Mouse (Mus musculus) G1E-ER4 (cell line): Measurements from ENCODE around the gene Gpx3. TPM values are rescaled to one million over a fixed set of nuclear protein-coding genes. Genes with fewer than 3 reads are reported as not detected.

Source experiments
- GATA1 ChIP-seq: IDR thresholded peaks from one replicate; pipeline ENCODE4 v1.8.0; 2012; ENCODE audit warnings: low read length, inconsistent platforms
- polyA plus RNA-seq: library from polyadenylated mRNA; stranded (reverse); fragments of >175 nt; gene quantifications from 2 replicates; pipeline ENCODE4 v1.2.3, GENCODE M21; 2012

The Gpx3 gene
- polyA plus RNA-seq, 1 experiment, result not detected

DNA sequence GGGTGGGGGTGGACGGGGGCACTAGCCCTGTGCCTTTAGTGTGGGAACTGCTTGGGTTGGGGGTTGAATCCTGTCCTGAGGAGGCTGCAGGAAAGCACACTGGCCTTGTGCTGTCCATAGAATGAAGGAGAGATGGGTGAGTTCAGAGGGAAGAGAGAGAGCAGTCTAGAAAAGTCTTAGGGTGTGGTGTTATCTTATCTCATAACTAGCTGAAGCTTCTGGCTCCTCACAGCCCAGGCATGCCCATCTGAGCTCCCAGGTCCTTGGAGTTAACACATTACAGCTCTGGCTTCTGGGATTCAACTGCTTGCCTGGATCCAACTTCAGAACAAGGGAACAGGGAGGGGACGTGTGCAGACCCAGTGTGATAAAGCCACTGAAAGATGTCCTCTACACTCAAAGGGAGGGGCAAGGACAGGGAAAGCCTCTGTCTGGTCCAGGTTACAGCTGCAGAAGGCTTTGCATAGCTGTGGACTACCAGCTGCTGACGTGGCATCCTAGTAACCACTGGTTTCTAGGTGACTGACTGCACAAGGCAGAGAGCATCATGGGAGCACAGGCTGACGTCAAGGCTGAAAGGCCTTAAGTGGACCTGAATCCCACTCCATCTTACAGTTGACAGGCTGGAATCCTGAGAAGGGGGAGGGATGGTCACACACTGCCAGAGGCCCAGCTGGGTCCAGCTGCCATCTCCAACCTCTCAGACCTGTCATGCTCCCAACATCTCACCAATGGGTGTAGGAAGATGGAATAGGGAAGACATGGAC is 1.9 kb downstream of the Gpx3 start:
- no peak for TF ChIP-seq GATA1

DNA sequence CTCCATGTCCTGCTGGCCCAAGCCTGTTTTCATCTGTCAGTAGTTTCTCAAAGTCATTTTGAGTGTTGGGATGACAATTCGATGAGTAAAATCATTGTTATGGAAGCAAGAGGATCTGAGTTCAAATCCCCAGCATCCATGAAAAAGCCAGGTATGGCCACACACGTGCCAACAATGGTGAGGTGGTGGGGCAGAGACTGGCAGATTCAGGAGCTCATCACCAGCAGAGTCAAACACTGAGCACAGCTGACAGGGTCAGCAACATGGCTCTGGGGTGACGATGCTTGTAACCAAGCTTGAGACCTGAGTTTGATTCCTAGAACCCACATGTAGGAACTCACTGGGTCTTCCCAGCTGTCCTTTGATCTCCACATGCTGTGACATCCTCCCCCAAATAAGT is 2.8 kb downstream of the Gpx3 start:
- TF ChIP-seq GATA1, result no peak

DNA sequence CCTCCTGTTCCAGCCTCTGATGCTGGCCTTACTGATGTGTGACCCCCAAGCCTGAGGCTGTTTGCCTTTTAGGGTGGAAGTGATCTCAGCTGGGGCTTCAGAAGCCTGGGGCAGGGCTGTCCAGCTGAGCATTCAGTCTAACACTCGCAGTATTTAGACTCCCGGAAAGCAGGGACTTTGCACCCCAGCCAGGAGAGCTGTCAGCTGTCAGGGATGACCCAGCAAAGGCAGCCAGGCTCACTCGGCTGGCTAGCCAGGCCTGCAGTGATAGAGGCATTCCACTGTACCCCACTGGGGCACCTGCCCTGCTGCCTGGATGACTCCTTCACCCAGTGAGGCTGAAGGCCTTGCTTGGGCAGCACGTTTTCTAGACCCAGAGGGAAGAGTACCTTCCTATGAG is 3.7 kb downstream of the Gpx3 start:
- no peak for TF ChIP-seq GATA1

DNA sequence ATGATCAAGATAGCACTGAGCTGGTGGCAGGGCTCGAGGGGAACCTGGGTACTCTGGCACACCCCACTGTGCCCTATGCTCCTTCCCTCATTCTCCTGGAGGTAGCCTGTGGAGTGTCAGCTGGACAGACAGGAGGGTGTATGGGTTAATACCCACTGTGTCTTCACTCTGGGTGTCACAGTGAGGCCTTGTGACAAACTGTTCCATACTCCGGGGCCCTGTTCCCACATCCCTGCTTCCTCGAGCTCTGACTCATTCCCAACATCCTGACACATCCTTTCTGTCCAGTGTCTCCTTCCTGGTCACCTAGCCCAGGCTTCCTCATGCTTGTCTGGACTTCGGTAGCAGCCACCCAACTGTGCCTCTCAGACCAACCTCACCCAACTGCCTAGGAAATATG is 4.2 kb downstream of the Gpx3 start:
- no peak for TF ChIP-seq GATA1

DNA sequence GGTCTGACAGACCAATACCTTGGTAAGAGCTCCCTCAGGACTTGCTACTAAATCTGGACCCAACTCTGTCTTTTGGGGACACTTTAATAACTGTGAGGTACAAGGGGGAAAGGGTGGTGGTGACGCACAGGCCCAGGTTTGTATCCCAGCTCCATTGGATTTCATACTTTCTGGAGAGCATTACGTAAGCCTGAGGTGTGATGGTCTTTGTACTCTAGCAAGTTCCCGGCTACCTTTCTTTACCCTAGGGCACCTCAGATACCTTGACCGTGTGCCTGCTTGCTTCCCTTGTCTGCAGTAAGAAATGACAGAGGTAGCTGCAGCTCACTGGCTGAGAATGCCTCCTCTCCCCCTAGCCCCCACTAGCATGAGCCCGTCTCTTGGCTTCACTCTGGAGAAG is 5.0 kb downstream of the Gpx3 start:
- TF ChIP-seq GATA1, result no peak

DNA sequence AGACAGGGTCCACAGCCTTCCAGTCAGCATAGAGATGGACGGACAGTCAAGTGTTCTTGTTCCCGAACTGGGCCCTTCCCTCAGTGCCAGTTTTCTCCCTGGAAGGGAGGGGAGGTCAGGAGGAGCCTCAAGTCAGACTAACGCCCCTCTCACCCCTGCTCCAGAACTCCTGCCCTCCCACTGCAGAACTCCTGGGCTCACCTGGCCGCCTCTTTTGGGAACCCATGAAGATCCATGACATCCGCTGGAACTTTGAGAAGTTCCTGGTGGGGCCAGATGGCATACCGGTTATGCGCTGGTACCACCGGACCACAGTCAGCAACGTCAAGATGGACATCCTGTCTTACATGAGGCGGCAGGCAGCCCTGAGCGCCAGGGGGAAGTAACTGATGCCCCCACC is 7.0 kb downstream of the Gpx3 start:
- no peak for TF ChIP-seq GATA1

DNA sequence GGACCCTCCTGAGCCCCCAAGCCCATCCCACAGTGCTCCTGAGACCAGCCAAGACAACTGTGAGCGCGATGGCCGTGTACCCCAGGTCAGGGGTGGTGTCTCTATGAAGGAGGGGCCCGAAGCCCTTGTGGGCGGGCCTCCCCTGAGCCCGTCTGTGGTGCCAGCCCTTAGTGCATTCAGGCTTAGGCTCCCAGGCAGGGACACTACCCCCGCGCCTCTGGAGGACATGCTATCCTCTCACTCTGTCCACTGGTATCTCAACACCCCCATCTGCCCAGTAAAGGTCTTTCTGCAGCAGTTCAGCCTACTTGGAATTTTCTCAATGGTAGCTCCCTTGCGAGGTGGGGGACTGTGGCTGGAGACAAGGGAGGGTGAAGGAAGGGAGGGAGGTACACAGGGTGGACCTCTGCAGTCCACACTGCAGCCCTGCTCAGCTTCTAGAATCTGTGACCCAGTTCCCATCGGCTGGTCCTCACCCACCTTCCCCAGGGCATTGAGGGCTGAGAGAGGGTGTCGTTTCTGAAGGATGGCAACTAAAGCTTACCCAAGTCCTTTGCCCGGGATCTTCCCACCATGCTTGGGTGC is 7.9 kb downstream of the Gpx3 start:
- no peak for TF ChIP-seq GATA1

DNA sequence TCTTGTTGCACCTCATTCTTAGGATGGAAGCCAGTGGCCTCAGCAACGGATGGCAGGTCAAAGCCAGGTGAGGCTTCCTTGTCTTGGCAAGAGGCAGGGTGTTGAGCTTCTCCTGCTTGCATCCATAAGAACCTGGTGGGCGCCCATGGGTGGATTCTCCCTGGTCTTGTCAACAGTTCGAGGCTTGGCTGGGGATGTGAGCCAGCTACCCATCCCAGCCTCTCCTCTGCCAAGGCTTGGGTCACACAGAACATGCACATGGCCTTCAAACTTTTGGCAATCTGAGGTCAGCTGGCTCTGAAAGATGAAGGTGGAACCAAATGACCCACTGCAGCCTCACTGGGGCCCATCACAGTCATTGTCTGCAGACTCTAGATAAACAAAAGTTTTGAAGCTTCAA is 8.9 kb downstream of the Gpx3 start:
- TF ChIP-seq GATA1, result no peak

DNA sequence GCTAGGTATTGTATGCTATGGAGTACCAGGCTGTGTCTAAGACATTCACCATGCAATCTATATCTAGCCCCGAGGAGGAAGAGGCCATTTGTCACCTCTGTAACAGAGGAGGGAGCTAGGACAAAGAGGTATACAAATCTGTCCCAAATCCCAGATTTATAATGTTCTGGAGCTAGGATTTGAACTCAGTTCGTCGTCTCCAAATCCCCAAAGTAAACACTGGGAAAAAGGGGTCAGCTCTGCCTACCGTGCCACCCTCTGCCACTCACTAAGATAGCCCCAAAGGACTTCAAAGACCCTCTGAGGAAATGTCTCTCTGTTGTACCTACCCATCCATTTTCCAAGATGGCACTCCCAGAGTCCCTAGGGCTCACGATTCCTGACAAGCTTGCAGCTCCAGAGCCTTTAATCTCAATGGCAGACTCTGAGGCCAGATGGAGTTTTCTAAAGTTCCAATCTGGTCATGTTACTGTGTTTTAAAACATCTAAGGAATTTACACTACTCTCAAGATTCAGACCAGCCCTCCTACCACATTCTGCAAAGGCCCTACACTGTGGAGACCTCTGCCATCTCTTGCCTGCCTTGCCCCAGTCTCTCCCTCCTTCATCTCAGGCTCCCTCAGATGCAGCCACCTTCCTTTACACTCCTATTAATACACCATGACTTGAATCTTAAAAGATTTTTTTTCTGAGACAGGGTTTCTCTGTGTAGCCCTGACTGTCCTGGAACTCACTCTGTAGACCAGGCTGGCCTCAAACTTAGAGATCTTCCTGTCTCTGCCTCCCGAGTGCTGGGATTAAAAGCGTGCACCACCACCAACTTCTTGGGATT is 9.6 kb downstream of the Gpx3 start:
- TF ChIP-seq GATA1, result no peak

DNA sequence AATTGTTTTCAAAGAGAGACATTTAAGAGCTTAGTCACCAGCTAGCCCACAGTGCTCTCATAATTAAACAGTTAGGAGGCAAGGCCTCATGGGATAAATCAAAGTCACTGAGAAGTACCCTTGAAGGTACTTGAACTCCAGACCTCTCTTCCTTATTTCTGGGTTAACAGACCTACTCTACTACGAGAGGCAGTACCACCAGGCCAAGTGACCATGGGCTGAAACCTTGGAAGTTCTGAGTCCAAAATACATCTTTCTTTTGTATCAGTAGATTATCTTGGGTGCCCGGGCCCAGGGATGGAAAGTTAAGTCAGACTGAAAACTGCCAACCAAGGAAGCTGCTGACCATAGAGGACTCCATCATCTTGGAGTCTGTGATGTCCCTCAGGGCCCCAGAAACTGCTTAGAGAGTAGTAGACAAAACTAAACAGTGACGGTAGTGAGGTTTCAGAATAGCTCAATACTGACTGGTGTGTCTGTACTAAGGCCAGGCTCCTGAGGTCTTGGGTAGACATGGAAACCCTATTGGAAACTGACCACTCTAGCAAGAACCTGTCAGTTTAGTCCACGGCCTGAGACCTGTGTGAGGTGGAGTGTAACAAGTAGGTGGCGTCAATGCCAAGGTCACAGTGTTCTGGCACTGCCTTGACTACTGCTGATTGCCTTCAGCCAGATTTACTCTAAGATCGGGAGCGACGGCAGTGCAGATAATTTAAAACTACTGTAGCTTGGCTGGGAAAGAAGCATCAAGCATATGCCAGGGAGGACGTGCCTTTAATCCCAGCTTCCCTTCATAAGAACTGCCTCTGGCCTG is 10.5 kb downstream of the Gpx3 start:
- TF ChIP-seq GATA1, result no peak

DNA sequence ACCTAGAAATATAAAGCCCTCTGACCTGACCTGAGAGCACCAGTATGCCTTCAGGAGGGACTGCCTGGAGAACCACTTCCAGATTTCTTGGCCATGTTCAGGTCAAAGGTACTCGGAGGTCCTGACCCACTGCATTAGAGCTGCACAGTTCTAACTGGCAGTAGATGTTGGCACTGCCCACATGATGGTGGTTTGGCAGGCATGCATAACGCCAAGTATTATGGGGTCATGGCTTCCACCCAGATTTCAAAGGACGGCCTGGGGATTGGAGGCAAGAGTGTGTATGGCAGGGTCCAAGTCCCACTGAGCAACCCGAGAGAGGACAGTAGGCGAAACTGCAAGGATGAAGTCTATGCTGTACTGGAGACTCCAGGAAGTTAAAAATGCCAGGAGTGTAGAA is 11.6 kb downstream of the Gpx3 start:
- TF ChIP-seq GATA1, result no peak

DNA sequence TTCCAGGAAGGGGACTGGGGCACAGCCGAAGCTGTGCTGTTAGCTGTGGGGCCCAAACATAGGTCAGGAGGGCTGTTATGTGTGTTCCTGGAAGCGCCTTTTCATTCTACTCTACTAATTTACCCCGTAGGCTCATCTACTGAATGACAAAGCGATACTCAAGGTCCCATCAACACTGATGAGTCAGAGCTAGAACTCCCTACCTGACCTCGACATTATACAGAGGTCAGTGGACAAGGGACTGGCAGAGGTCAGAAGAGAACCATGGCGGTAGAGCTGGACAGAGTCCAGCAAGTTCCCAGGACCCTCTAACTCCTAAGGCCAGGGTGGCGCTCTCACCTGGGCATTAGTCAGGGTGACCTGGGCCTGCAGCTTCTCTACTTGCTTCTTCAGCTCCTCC is 15.2 kb downstream of the Gpx3 start:
- no peak for TF ChIP-seq GATA1

DNA sequence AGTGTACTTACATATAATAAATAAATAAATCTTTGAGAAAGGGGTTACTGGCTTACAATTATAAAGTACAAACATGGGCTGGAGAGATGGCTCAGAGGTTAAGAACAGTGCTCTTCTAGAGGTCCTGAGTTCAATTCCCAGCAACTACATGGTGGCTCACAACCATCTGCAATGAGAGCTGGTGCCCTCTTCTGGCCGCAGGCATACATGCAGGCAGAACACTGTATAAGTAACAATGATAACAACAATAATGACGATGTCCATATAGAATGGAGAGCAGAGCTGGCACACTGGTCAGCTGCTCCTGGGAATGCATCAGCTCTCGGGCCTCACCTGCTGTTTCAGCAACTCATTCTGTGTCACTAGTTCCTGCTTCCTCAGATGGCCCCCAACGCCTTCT is 16.0 kb downstream of the Gpx3 start:
- no peak for TF ChIP-seq GATA1

DNA sequence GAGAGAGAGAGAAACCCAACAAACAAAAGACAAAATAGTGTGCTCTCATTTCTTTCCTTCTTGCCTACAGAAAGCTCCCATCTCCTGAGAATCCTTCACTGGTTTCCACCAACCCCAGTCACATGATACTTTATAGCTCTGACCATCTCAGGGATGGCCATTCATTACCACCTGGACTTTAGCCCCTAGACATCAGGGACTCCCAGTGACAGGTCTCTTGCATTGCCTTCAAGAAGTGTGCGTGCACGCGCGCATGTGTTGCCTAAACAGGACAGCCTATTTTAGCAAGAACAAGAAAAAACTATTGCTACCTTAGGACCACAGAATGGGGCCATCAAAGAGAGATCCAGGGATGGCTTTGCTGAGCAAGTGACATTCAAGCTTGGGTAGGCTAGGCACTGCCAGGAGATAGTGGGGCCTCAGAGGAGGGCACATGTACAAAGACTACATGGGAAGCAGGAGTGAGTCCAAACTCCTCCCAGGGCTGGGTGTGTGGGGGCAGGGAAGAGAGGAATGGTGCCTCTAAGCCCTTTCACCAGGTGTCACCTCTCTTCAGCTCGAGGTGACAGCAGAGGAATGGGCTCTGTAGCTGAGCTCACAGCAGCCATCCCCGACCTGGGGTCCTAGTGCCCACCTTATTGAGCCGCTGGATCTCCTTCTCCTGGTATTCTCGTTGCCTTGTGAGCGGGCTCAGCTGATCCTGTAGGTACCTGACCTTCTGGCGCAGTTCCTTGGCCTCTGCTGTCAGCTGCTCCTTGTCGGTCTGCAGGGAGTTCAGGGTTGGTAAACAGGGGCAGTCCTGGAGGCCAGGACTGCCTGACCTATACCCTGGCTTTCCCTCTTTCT is 18.1 kb downstream of the Gpx3 start:
- no peak for TF ChIP-seq GATA1
